Mouse (Mus musculus): ENCODE results near the gene Lsamp.

DNA sequence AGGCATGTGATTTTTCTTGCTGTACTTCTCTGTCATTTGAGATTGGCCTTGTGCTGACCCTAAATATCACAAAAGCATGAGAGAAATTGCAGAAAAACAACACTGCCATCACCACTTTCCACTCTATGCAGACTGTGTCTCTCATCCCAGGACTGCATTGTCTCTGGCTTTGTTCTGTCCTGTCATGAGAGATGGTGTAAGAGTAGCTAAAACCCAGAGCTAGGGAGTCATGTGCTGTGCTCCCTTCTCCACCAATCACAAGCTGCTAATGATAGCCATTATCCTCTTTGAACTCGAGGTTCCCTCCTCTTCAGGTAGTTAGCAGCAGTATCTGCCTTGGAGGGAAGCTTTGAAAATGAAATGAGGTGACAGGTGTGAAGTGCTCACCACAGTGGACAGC is 552.6 kb downstream of the Lsamp start:
- no peak for TF ChIP-seq GATA1 (IDR thresholded peaks at IDR 0.05; ENCODE audit: low read length)
- TF ChIP-seq TAL1 (IDR thresholded peaks at IDR 0.05; ENCODE audit: low read length) = no peak
